Mouse (Mus musculus): Measurements from ENCODE around the gene Ntrk1.
"Not testable (repeated sequence)": the region's sequence is repeated elsewhere in the genome, so short reads cannot be mapped to it uniquely, and the experiment has no call there.

Ntrk1 gene

DNA sequence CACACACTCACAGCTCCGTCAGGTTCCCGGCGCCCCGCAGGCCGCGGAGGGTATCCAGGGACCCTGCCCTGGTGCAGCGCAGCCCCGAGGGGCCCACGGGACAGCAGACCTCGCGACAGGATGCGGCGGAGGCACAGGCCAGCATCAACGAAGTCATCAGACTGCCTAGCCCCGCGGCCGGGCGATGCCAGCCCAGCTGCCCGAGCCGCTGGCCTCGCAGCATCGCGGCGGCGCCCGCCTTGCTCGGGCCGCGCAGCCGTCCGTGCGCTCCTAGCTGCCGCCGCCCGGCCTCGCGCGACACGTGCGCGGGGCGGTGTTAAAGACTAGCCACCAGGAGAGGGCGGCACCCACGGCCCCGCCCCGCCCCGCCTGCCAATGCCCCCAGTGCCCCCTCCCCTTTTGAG is at the start of gene Ntrk1:
Ntrk1 (minus strand) TSS at position 241 of the 404 bp plus-strand sequence.
- TF ChIP-seq GATA4 (IDR thresholded peaks at IDR 0.05; ENCODE audit: insufficient replicate concordance, low read length) = no peak

DNA sequence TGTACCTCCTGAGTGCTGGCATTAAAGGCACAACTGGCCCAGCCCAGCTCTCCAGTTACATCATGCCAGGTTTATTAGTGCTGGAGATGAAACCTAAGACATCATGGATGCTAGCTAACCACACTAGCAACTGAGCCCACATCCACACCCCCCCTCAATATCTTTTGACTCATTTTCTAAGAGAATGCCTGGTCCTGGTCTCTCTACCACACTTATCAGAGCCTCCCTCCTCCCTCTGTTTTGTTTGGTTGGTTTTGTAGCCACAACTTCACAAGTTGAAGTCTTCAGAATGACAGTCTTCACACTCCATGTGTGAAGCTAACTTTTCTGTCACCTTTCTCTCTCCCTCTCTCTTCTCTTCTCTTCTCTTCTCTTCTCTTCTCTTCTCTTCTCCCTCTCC is 45.9 kb upstream of the Ntrk1 start:
- TF ChIP-seq GATA4 (IDR thresholded peaks at IDR 0.05; ENCODE audit: insufficient replicate concordance, low read length) = no peak

GRCm38 (mm10) chr3:87838622-87839021 is 43.7 kb upstream of the Ntrk1 start:
- no peak for TF ChIP-seq GATA4 (IDR thresholded peaks at IDR 0.05; ENCODE audit: insufficient replicate concordance, low read length)

DNA sequence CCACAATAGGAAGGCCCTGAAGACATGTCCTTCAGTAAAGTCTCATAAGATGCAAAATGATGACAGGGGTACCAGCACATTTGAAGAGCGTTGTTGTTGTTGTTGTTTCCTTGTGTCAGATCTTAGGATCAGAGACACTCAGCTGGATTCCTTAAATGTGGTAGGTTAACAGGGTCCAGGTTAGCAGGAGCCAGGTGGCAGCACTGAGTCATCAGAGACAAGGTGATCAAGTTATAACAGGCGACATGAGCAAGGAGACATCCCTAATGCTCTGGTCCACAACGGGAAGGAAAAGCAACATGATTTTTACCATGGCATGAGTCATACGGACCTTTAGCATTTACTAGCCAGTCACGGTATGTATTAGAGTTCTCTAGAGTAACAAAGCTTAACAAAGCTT is 38.5 kb upstream of the Ntrk1 start:
- TF ChIP-seq GATA4 (IDR thresholded peaks at IDR 0.05; ENCODE audit: insufficient replicate concordance, low read length) = no peak

- no peak for TF ChIP-seq GATA4 (IDR thresholded peaks at IDR 0.05; ENCODE audit: insufficient replicate concordance, low read length)
Observed at GRCm38 (mm10) chr3:87832109-87832859, 37.3 kb upstream of the Ntrk1 start.

DNA sequence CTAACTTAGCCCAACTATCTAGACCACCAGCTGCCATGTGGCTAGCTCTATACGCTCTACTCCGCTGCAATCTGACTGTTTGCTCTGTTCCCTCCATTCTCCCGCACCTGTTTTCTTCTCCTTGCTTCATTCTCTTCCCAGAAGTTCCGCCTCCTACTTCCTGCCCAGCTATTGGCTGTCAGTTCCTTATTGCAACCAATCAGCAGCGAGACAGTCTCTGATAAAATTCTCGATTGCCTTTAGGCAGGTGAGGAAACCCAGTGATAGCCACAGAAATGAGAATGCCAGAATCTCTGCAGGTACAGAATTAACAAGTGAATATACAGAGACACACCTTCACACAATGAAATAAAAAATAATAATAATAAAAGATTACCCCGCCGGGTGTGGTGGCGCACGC is 34.1 kb upstream of the Ntrk1 start:
- TF ChIP-seq GATA4 (IDR thresholded peaks at IDR 0.05; ENCODE audit: insufficient replicate concordance, low read length) = no peak

- no peak for TF ChIP-seq GATA4 (IDR thresholded peaks at IDR 0.05; ENCODE audit: insufficient replicate concordance, low read length)
Observed at GRCm38 (mm10) chr3:87828435-87828834, 33.5 kb upstream of the Ntrk1 start.

- not testable (repeated sequence) for TF ChIP-seq GATA4 (IDR thresholded peaks at IDR 0.05; ENCODE audit: insufficient replicate concordance, low read length)
Observed at GRCm38 (mm10) chr3:87824206-87824605, 29.2 kb upstream of the Ntrk1 start, which contains the start of gene Pear1. Gene Pear1 (minus strand): TSS chr3:87824306.

DNA sequence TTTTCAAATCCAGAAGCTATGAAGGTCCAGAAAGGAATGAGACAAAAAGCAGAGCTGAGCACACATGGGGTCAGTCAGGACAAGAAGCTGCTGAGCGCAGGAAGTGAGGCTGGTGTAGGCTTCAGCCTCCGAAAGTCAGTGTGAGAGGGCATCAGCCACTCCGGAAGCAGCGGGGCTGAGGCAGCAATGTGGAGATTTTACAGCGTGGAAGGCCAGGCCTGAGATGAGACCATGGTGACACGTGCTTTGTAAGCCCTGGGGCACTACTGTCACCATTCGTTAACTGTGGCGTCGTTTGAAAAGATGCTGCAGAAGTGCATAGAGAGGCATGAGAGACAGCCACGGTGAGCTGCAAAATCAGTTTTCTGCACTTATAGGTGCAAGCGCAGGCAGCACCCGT is 23.3 kb upstream of the Ntrk1 start:
- TF ChIP-seq GATA4 (IDR thresholded peaks at IDR 0.05; ENCODE audit: insufficient replicate concordance, low read length) = no peak

GRCm38 (mm10) chr3:87816646-87817093 is 21.7 kb upstream of the Ntrk1 start:
- TF ChIP-seq GATA4 (IDR thresholded peaks at IDR 0.05; ENCODE audit: insufficient replicate concordance, low read length) = no peak

DNA sequence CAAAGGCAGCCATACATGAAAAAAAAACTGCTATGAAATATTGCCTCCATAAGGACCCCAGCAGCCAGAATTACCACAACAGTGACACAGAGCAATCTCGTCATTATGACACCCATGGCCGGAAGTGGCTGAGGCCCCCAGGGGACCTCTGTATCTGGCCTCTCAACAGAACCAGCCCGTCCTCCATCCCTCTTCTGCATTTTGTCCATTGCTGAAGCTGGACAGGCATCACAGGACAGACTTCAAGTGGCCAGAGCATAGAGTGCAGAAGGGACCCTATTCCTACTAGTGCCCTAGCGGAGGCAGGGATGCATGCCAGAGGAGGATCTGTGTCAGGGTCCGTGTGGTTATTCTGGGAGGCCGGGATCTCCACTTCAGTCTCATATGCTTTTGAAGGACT is 21.2 kb upstream of the Ntrk1 start:
- TF ChIP-seq GATA4 (IDR thresholded peaks at IDR 0.05; ENCODE audit: insufficient replicate concordance, low read length) = no peak

- no peak for TF ChIP-seq GATA4 (IDR thresholded peaks at IDR 0.05; ENCODE audit: insufficient replicate concordance, low read length)
Observed at GRCm38 (mm10) chr3:87812873-87813272, 17.9 kb upstream of the Ntrk1 start.

GRCm38 (mm10) chr3:87812413-87812812 is 17.5 kb upstream of the Ntrk1 start:
- TF ChIP-seq GATA4 (IDR thresholded peaks at IDR 0.05; ENCODE audit: insufficient replicate concordance, low read length) = no peak

DNA sequence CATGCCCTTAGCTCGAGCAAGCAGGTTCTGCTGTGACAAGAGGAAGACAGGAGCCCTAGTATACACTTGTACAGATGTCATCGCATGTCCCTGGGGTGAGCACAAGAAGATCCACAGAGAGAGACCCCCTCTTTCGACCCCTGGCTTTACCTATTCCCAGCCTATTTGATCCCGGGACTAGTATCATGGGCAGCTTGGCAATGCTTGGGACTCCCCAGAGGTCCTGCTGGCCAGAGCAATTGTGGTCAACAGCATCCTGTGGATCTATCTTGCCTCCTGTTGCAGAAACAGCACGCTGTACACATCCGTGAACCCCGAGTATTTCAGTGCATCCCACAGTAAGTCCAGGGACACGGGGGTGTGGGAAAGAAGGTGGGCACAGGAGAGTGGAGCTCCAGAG is 16.3 kb upstream of the Ntrk1 start:
- TF ChIP-seq GATA4 (IDR thresholded peaks at IDR 0.05; ENCODE audit: insufficient replicate concordance, low read length) = no peak

- TF ChIP-seq GATA4 (IDR thresholded peaks at IDR 0.05; ENCODE audit: insufficient replicate concordance, low read length) = no peak
Observed at GRCm38 (mm10) chr3:87809322-87809962, 14.5 kb upstream of the Ntrk1 start.

- TF ChIP-seq GATA4 (IDR thresholded peaks at IDR 0.05; ENCODE audit: insufficient replicate concordance, low read length) = no peak
Observed at GRCm38 (mm10) chr3:87804038-87804677, 9.2 kb upstream of the Ntrk1 start.

All from liver, adult (tissue).